17 mouse cellular contexts compared by ENCODE assay signal in genomic region chr19:57270711-57271110, GRCm38 (mm10). TPM values are rescaled to one million over a fixed set of nuclear protein-coding genes. Genes with fewer than 3 reads are reported as not detected.
DNase-seq lines count a peak whose midpoint lies in the region; ATAC-seq and TF ChIP-seq lines count a peak whose summit lies in the region.
"Had no signal": no experiment of that assay in that cellular context is flagged by ENCODE, and none has a peak within 500 bp of the region (broad histone marks: within the 10 kb centered on the region; RNA-seq: fewer than 3 reads in every experiment).

No protein-coding gene starts in this region.

- H3K9me3 ChIP-seq in heart, embryonic 10.5 days: no peaks in the 10 kb centered on the region
- H3K9me3 ChIP-seq in heart, embryonic 12.5 days (replicated peaks): no peaks in the 10 kb centered on the region
- no peaks in the 10 kb centered on the region for H3K9me3 ChIP-seq in heart, postnatal 0 days (replicated peaks; ENCODE audit: control insufficient read depth, low read length)
- H3K9me3 ChIP-seq: embryonic facial prominence, embryonic 10.5 days; forebrain, embryonic 13.5 days; hindbrain, embryonic 13.5 days had no signal

- intact Hi-C loops in heart, postnatal 14 days (cut with DNase I): loop anchor here (2.0 to 5.0 kb wide), 2 partner anchors 74 to 108 kb away; no protein-coding TSS in a partner anchor

- no peak for TF ChIP-seq EP300 in heart, postnatal 0 days (IDR thresholded peaks at IDR 0.05; ENCODE audit: low read depth)

- TF ChIP-seq CTCF in heart, postnatal 0 days (IDR thresholded peaks at IDR 0.05; ENCODE audit: low read depth): no peak

- no peak overlapping the region for H3K4me3 ChIP-seq in heart, embryonic 10.5 days
- H3K4me3 ChIP-seq in heart, embryonic 12.5 days: no peak overlapping the region
- H3K4me3 ChIP-seq in heart, postnatal 0 days (ENCODE audit: low read depth, low read length): no peak overlapping the region
- H3K4me3 ChIP-seq: embryonic facial prominence, embryonic 10.5 days; forebrain, embryonic 13.5 days; hindbrain, embryonic 13.5 days had no signal

- H3K4me2 ChIP-seq in heart, embryonic 12.5 days: no peak overlapping the region
- no peak overlapping the region for H3K4me2 ChIP-seq in heart, postnatal 0 days (ENCODE audit: low read depth, low read length)
- H3K4me2 ChIP-seq: forebrain, embryonic 13.5 days; hindbrain, embryonic 13.5 days had no signal

- H3K9ac ChIP-seq in heart, embryonic 12.5 days: no peak overlapping the region
- no peak overlapping the region for H3K9ac ChIP-seq in heart, postnatal 0 days (replicated peaks; ENCODE audit: low read depth, low read length)
- H3K9ac ChIP-seq: forebrain, embryonic 13.5 days; forebrain, postnatal 0 days; hindbrain, embryonic 13.5 days had no signal

- no peak for DNase-seq in heart, embryonic 10.5 days (ENCODE audit: low spot score)
- no peak for DNase-seq in heart, postnatal 0 days (ENCODE audit: low spot score)
- DNase-seq in heart, postnatal 14 days: no peak
- DNase-seq in lung, postnatal 36 days: peak; percentile 25
- DNase-seq in lung, postnatal 10 days: no peak
- DNase-seq: adrenal gland, adult 2 months; adrenal gland, postnatal 25 days; cerebellum, adult 2 months; cerebellum, postnatal 10 days; forebrain, postnatal 0 days; gastrocnemius, postnatal 36 days; kidney, adult 11 months had no signal

- H3K4me1 ChIP-seq in heart, embryonic 10.5 days: peaks cover 67% of the 10 kb centered on the region
- peaks cover 65% of the 10 kb centered on the region for H3K4me1 ChIP-seq in heart, embryonic 12.5 days (replicated peaks)
- peaks cover 64% of the 10 kb centered on the region for H3K4me1 ChIP-seq in heart, postnatal 0 days (ENCODE audit: control insufficient read depth, insufficient read depth)

- no peak for ATAC-seq in heart, embryonic 12.5 days (ENCODE audit: insufficient number of reproducible peaks, low FRiP score)
- no peak for ATAC-seq in heart, postnatal 0 days (ENCODE audit: insufficient read depth, low read depth)
- ATAC-seq: forebrain, embryonic 13.5 days; forebrain, postnatal 0 days; hindbrain, postnatal 0 days had no signal

- H3K27me3 ChIP-seq in heart, embryonic 10.5 days (ENCODE audit: insufficient read depth, poor library complexity, severe bottlenecking): 0 out of 2 replicates have a peak, but pooled peaks cover 4% of the 10 kb centered on the region
- H3K27me3 ChIP-seq in heart, embryonic 12.5 days (replicated peaks): no peaks in the 10 kb centered on the region
- no peaks in the 10 kb centered on the region for H3K27me3 ChIP-seq in heart, postnatal 0 days (ENCODE audit: control insufficient read depth, insufficient read depth, low read length)

- H3K27ac ChIP-seq in heart, embryonic 10.5 days: peak overlapping the region; percentile 29; the same call in 1 of the 2 replicates
- no peak overlapping the region; the same call in 1 of the 2 replicates for H3K27ac ChIP-seq in heart, embryonic 12.5 days (ENCODE audit: poor library complexity, severe bottlenecking)
- H3K27ac ChIP-seq in heart, postnatal 0 days (ENCODE audit: low read depth): peak overlapping the region; percentile 95
- H3K27ac ChIP-seq: embryonic facial prominence, embryonic 10.5 days; forebrain, embryonic 13.5 days; hindbrain, embryonic 13.5 days; hindbrain, postnatal 0 days had no signal

- WGBS in heart, embryonic 10.5 days: 80% methylated on average over 6 of the region's 6 CpGs
- 72% methylated on average over 6 of the region's 6 CpGs for WGBS in heart, embryonic 12.5 days
- WGBS in heart, postnatal 0 days: 60% methylated on average over 6 of the region's 6 CpGs

- H3K36me3 ChIP-seq in heart, embryonic 10.5 days: no peaks in the 10 kb centered on the region
- no peaks in the 10 kb centered on the region for H3K36me3 ChIP-seq in heart, embryonic 12.5 days
- no peaks in the 10 kb centered on the region for H3K36me3 ChIP-seq in heart, postnatal 0 days (replicated peaks; ENCODE audit: control insufficient read depth, insufficient read depth, low read length)
- H3K36me3 ChIP-seq: embryonic facial prominence, embryonic 10.5 days; hindbrain, embryonic 13.5 days had no signal

RNA-seq across cellular contexts. Expression of gene Ablim1, which starts 44.0 kb away (rescaled TPM):
- polyA plus RNA-seq in heart, embryonic 10.5 days (2016; fragmentation: Nextera tagmentation; extraction: Ambion mirVana): 41.9 and 60.6 TPM in 2 replicates
- polyA plus RNA-seq in heart, embryonic 12.5 days (2016; fragmentation: Nextera tagmentation; extraction: Ambion mirVana): 53.4 and 53.5 TPM in 2 replicates
- 169 and 235 TPM in 2 replicates for total RNA-seq in heart, postnatal 0 days (2014; rRNA removed; ENCODE audit: low replicate concordance)
- polyA plus RNA-seq in heart, postnatal 0 days (2015; fragmentation: Nextera tagmentation; extraction: Ambion mirVana): 82.6 and 106 TPM in 2 replicates
- 100 to 1,000 TPM; 489 to 510 TPM for total RNA-seq in heart, postnatal 14 days (2021)
